Mouse (Mus musculus): ENCODE measurements around the gene Nutf2-ps1.
"Not testable (repeated sequence)": the region's sequence is repeated elsewhere in the genome, so short reads cannot be mapped to it uniquely, and the experiment has no call there.

Nutf2-ps1 gene

GRCm38 (mm10) chr19:53588968-53589367 is at the start of gene Nutf2-ps1:
Gene Nutf2-ps1 (minus strand): TSS chr19:53589068.
- DNase-seq, result not testable (repeated sequence)

GRCm38 (mm10) chr19:53638041-53638440 is 49.2 kb upstream of the Nutf2-ps1 start:
- DNase-seq, result no peak

GRCm38 (mm10) chr19:53621681-53622080 is 32.8 kb upstream of the Nutf2-ps1 start:
- DNase-seq, result no peak

- DNase-seq, result peak; percentile 29
Observed at GRCm38 (mm10) chr19:53608921-53609320, 20.1 kb upstream of the Nutf2-ps1 start.

GRCm38 (mm10) chr19:53601363-53601655 is 12.4 kb upstream of the Nutf2-ps1 start:
- DNase-seq, result no peak

GRCm38 (mm10) chr19:53600549-53601362 is 11.9 kb upstream of the Nutf2-ps1 start:
- peak; percentile 63 for DNase-seq

GRCm38 (mm10) chr19:53599757-53600539 is 11.1 kb upstream of the Nutf2-ps1 start, which contains the start of gene Smc3:
Gene Smc3 (plus strand): TSS chr19:53600398.
- DNase-seq, result peak; percentile 99

- no peak for DNase-seq
Observed at GRCm38 (mm10) chr19:53596723-53597474, 8.0 kb upstream of the Nutf2-ps1 start.

- DNase-seq, result not testable (repeated sequence)
Observed at GRCm38 (mm10) chr19:53587686-53588085, 1.2 kb downstream of the Nutf2-ps1 start.

- DNase-seq, result not testable (repeated sequence)
Observed at GRCm38 (mm10) chr19:53580271-53580670, 8.6 kb downstream of the Nutf2-ps1 start.

GRCm38 (mm10) chr19:53578597-53579252 is 10.1 kb downstream of the Nutf2-ps1 start:
- DNase-seq, result peak; percentile 82

- DNase-seq, result no peak
Observed at GRCm38 (mm10) chr19:53577025-53577800, 11.7 kb downstream of the Nutf2-ps1 start.

GRCm38 (mm10) chr19:53576061-53576460 is 12.8 kb downstream of the Nutf2-ps1 start:
- no peak for DNase-seq

- DNase-seq, result no peak
Observed at GRCm38 (mm10) chr19:53575296-53576010, 13.4 kb downstream of the Nutf2-ps1 start.

GRCm38 (mm10) chr19:53574546-53574945 is 14.3 kb downstream of the Nutf2-ps1 start:
- no peak for DNase-seq

- no peak for DNase-seq
Observed at GRCm38 (mm10) chr19:53574131-53574530, 14.7 kb downstream of the Nutf2-ps1 start.

GRCm38 (mm10) chr19:53573151-53573550 is 15.7 kb downstream of the Nutf2-ps1 start:
- DNase-seq, result no peak

GRCm38 (mm10) chr19:53572607-53573006 is 16.3 kb downstream of the Nutf2-ps1 start:
- DNase-seq, result no peak

- no peak for DNase-seq
Observed at GRCm38 (mm10) chr19:53571501-53572428, 17.1 kb downstream of the Nutf2-ps1 start.

GRCm38 (mm10) chr19:53571056-53571455 is 17.8 kb downstream of the Nutf2-ps1 start:
- DNase-seq, result no peak
